Mouse (Mus musculus) neural tube, embryonic 15.5 days (tissue): ENCODE data around the gene 1700025G04Rik. TPM values are rescaled to one million over a fixed set of nuclear protein-coding genes. Genes with fewer than 3 reads are reported as not detected.

Experiments
- ATAC-seq: fragments of 200-750 bp; cut with Nextera tagmentation; 2 replicates; pipeline ENCODE4 v1.8.0; 2017; ENCODE audit warnings: mild to moderate bottlenecking, moderate TSS enrichment, moderate library complexity; ENCODE audit not compliant: low FRiP score
- H3K27ac ChIP-seq: fragments of 300-500 bp; sonication (generic); replicated peaks from 2 replicates; pipeline ENCODE4 v1.5.1; 2015; ENCODE audit warnings: mild to moderate bottlenecking, inconsistent platforms
- H3K27me3 ChIP-seq: fragments of 300-500 bp; sonication (generic); replicated peaks from 2 replicates; pipeline ENCODE4 v1.6.1; 2015; ENCODE audit warnings: inconsistent platforms
- H3K36me3 ChIP-seq: fragments of 300-500 bp; sonication (generic); 2 replicates; pipeline ENCODE4 v1.6.1; 2015; ENCODE audit warnings: inconsistent platforms
- H3K4me1 ChIP-seq: fragments of 300-500 bp; sonication (generic); 2 replicates; pipeline ENCODE4 v1.6.1; 2015; ENCODE audit warnings: inconsistent platforms
- H3K4me2 ChIP-seq: fragments of 300-500 bp; sonication (generic); 2 replicates; pipeline ENCODE4 v1.6.1; 2015; ENCODE audit warnings: inconsistent platforms, mild to moderate bottlenecking, moderate library complexity
- H3K4me3 ChIP-seq: fragments of 300-500 bp; sonication (generic); replicated peaks from 2 replicates; pipeline ENCODE4 v1.5.1; 2015; ENCODE audit warnings: mild to moderate bottlenecking, inconsistent platforms
- H3K9ac ChIP-seq: fragments of 300-500 bp; sonication (generic); replicated peaks from 2 replicates; pipeline ENCODE4 v1.6.1; 2015; ENCODE audit warnings: mild to moderate bottlenecking, inconsistent platforms
- H3K9me3 ChIP-seq: fragments of 300-500 bp; sonication (generic); replicated peaks from 2 replicates; pipeline ENCODE4 v1.6.1; 2016; ENCODE audit warnings: inconsistent platforms
- WGBS: fragments of 180-500 bp; shearing (Covaris S2); methylation state at CpG from one replicate; pipeline ENCODE4 v1.1.7; 2015; ENCODE audit warnings: mixed read lengths; 5-methylcytosine and 5-hydroxymethylcytosine counted together
- polyA plus RNA-seq: library from polyadenylated mRNA; unstranded; fragments of >200 nt; fragmentation: Nextera tagmentation; extraction: Ambion mirVana; gene quantifications from 2 replicates; pipeline ENCODE4 v1.2.1, GENCODE M21; 2015

The 1700025G04Rik gene
- polyA plus RNA-seq, 1 experiment from 2014 or later, result 35.7 TPM

DNA sequence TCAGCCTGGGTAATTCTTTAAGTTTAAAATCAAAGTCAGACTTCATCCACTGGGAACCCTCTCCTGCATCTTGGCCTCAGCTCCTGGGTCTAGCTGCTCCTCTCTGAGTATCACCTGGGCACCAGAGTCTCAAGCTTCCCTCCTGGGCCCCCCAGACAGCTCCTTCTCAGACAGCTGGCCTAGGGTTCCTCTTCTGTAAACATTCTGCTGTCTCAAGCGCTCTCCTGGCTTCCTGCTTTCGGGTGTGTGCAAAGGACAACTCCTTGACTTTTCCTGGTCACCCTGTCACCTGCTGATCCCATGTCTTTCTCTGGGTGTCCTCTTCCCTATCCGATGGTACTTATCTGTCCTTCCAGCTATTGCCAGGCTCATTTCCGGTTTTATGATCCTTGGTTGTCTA, 99.3 kb downstream of the 1700025G04Rik start:
- H3K27ac ChIP-seq, result no peak overlapping the region
- no peaks in the 10 kb centered on the region for H3K9me3 ChIP-seq
- whole genome bisulfite sequencing, result 77% methylated on average over 4 of the region's 4 CpGs
- no peak overlapping the region for H3K9ac ChIP-seq
- peaks cover 23% of the 10 kb centered on the region for H3K4me1 ChIP-seq
- ATAC-seq, result no peak
- H3K4me3 ChIP-seq, result no peak overlapping the region
- H3K4me2 ChIP-seq, result no peak overlapping the region
- no peaks in the 10 kb centered on the region for H3K36me3 ChIP-seq
- H3K27me3 ChIP-seq, result no peaks in the 10 kb centered on the region

DNA sequence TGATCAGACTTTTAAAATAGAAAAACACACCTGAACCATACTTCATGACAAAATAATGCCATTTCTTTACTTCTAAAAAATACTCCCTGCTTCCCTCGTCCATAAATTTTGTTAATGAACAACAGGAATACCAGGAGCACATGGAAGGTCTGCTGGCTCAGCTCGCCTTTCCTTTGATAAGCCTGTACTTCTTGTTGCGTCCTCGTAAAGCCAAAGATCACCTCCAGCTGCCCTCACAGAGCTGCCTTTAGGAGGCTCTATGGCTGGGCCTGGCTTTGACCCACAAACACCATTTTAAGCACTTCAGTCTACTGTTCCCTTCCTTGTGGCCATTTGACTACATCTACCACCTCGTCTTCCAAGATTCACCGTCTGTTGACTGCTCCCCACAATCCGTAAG, 101.2 kb downstream of the 1700025G04Rik start:
- Histone ChIP-seq H3K4me2 (no peak overlapping the region), H3K9me3 (no peaks in the 10 kb centered on the region), H3K27ac (0 out of 2 replicates have a peak overlapping the region, but pooled peaks have one; percentile 28), H3K4me1 (peaks cover 36% of the 10 kb centered on the region), H3K9ac (no peak overlapping the region), H3K27me3 (no peaks in the 10 kb centered on the region), H3K4me3 (no peak overlapping the region), H3K36me3 (no peaks in the 10 kb centered on the region)
- ATAC-seq, result no peak
- 70% methylated on average over 7 of the region's 7 CpGs for WGBS

DNA sequence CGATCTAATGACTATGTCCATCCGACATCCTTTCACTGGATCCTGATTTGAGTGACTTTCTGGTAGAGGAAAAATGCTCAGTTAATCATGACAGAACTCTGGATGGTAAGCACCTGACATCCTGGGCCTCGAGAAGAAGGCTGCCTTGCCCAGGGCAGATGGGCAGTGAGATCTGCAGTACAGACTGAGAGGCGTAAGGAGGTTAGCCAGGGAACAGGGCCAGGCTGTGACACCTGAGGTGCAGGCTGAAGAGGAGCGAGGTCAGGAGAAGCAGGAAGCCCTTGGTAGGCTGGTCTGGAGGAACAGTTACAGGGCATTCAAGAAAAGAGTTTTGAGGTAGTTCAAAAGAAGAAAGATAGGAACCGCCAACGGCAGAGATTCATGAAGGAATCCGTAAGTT, 101.9 kb downstream of the 1700025G04Rik start:
- Histone ChIP-seq H3K9ac (no peak overlapping the region), H3K9me3 (no peaks in the 10 kb centered on the region), H3K36me3 (no peaks in the 10 kb centered on the region), H3K4me3 (no peak overlapping the region), H3K4me1 (peaks cover 41% of the 10 kb centered on the region), H3K27ac (no peak overlapping the region), H3K4me2 (no peak overlapping the region), H3K27me3 (no peaks in the 10 kb centered on the region)
- no peak for ATAC-seq
- WGBS, result 88% methylated on average over 8 of the region's 8 CpGs

DNA sequence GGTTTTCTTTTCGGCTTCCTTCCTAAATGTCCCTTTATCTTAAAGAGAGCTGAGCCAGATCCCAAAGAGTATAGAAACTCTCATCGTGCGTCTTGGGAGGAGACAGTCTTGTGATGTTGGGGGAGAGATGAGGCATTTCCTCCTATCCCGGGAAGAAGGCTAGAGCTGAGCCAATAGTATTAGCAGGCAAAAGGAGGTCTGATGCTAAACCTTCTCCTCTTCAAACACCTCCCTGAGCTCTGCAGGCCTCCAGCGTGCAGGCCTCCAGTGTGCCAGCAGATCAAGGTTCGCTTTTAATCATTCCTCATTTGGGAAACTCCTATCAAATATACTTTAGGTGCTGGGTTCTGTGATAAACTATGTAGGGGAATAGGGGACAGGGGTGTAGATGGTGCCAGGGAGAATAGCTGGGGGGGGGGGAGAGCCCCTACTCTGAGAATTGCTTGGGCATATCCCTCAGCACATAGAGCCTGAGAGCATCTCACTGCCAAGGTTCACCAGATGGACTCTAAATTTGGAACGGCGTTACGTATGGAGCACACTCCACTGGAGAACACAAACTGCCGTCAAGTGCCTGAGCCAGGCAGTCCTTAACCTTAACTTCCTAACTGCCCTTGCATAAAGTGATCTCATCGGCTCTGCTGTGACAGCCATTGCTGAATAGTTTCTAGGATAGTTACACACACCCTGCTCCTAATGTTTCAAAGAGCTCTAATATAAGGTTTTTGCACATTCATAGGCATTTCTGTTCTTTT, 103.7 kb downstream of the 1700025G04Rik start:
- WGBS, result 68% methylated on average over 11 of the region's 11 CpGs
- H3K27me3 ChIP-seq, result no peaks in the 10 kb centered on the region
- no peak overlapping the region for H3K4me2 ChIP-seq
- peaks cover 43% of the 10 kb centered on the region for H3K4me1 ChIP-seq
- H3K9ac ChIP-seq, result no peak overlapping the region
- H3K36me3 ChIP-seq, result no peaks in the 10 kb centered on the region
- H3K4me3 ChIP-seq, result no peak overlapping the region
- H3K27ac ChIP-seq, result no peak overlapping the region
- no peaks in the 10 kb centered on the region for H3K9me3 ChIP-seq
- no peak for ATAC-seq

DNA sequence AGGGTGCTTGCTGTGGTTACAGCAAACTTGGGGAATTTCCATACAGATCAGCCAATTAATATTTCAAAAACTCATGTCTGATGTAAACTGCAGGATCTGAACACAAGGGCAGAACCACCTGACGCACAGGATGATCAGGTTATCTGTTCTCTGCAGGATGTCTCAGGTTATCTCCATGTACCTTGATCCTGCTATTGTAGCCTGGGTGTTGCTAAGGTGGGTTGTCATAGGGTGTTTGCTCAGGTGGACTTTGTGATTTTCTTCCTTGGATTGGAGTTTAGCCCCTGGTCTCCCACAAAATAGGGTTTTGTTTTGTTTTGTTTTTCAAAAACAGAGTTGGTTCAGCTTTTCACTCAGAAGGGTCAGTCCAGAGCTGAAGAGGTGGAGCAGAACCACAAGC, 104.9 kb downstream of the 1700025G04Rik start:
- H3K4me1 ChIP-seq, result peaks cover 46% of the 10 kb centered on the region

DNA sequence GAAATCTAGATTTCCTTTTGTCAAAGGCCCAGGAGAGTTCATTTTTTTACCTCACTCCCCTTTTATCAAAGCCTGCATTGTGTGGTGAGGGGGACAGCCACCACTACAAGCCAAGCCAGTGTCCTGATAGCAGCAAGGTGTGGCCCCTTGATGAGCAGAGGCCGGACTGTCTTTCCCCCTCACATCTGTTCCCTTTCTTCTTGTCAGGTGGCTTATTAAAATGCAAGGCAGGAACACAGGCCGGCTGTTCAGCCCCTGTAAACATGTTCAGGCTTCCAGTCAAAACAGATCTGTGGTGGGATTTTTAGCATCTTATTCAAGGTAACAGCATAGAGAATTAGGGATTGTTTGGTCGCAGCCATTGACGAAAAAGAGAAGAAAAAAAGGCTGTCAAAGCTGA, 105.9 kb downstream of the 1700025G04Rik start:
- Histone ChIP-seq H3K27ac (peak overlapping the region; percentile 7), H3K36me3 (no peaks in the 10 kb centered on the region), H3K9ac (no peak overlapping the region), H3K4me2 (no peak overlapping the region), H3K4me1 (peaks cover 38% of the 10 kb centered on the region), H3K9me3 (no peaks in the 10 kb centered on the region), H3K27me3 (no peaks in the 10 kb centered on the region), H3K4me3 (no peak overlapping the region)
- ATAC-seq, result no peak
- 28% methylated on average over 4 of the region's 4 CpGs for WGBS

More for the DNA sequence above, 104.9 kb downstream of the 1700025G04Rik start:
- Histone ChIP-seq H3K36me3 (no peaks in the 10 kb centered on the region), H3K27ac (peak overlapping the region; percentile 7; the same call in 1 of the 2 replicates), H3K4me3 (no peak overlapping the region), H3K4me2 (no peak overlapping the region), H3K9me3 (no peaks in the 10 kb centered on the region), H3K9ac (no peak overlapping the region), H3K27me3 (no peaks in the 10 kb centered on the region)
- 95% methylated on average over 1 of the region's 1 CpGs for WGBS
- no peak for ATAC-seq

DNA sequence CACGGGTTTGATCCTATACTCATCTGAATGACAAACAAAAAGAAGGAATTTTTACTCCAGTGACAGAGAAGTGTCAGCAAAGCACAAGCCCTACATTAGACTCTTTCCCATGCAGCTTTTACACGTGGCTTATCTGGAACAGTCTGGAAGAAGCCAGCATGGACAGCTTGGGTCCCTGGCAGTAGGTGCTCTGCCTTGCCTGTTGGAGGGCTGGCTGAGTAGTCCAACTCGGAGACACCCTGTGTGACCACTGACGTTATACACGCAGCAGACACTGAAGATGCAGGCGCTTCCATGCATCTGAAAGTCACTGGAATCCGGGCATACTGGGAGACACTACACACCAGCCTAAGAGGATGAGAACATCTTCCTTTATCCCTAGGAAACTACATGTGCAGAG, 109.4 kb downstream of the 1700025G04Rik start:
- ATAC-seq, result no peak
- Histone ChIP-seq H3K4me2 (no peak overlapping the region), H3K36me3 (no peaks in the 10 kb centered on the region), H3K4me3 (no peak overlapping the region), H3K9ac (no peak overlapping the region), H3K4me1 (peaks cover 48% of the 10 kb centered on the region), H3K27ac (no peak overlapping the region), H3K27me3 (no peaks in the 10 kb centered on the region), H3K9me3 (no peaks in the 10 kb centered on the region)
- WGBS, result 87% methylated on average over 7 of the region's 7 CpGs

DNA sequence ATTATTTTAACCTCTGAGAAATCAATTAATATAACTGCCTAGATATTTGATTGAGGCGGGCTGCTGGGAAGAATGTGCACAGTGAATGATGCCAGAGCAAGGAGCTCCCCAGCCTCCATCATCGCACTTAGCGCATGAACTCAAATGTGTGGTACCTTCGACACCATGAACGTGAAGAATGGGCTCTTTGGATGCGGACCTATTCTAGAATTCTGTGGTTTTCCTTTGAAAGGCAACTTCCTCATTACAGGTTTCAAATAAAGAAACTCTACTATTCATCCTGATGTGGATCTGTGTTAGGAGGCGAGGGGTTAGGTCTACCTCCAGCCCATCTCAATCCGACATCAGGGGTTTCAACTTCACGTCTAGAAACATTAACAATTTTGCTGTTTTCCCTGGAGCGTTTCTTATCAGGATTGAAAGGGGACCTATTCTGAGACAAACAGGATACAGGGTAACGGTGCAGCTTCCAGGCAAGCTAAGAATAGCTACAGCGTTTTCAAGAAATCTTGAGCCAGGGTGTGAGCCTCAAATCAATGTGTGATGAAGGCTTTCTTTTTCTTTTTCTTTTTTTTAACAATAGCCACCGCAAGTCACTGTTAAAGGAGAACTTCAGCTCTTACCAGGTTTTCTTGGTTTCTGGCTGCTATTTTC, 110.0 kb downstream of the 1700025G04Rik start:
- H3K9me3 ChIP-seq, result no peaks in the 10 kb centered on the region

DNA sequence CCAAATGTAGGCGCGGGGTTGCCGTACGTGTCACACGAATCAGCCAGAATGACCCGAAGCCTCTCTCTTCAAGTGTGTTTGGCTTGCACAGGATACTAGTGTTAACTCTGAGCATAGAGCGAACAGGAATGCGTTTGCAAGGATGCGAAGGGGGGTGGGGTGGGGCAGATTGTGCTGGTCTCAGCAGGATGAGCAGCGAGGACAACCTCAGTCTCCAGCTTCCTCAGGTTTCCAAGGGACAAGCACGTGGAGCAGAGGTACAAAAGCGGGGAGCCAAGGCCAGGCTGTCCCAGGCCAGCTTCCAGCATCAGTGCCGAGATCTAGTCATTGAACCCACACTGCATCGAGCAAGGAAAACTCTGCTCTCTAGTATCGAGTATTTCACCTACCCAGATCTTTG, 111.2 kb downstream of the 1700025G04Rik start:
- H3K27ac ChIP-seq, result no peak overlapping the region
- H3K4me2 ChIP-seq, result no peak overlapping the region
- 90% methylated on average over 15 of the region's 15 CpGs for WGBS

More for the DNA sequence above, 110.0 kb downstream of the 1700025G04Rik start:
- H3K27me3 ChIP-seq, result no peaks in the 10 kb centered on the region
- H3K27ac ChIP-seq, result no peak overlapping the region
- H3K36me3 ChIP-seq, result no peaks in the 10 kb centered on the region
- no peak overlapping the region for H3K4me2 ChIP-seq
- WGBS, result 83% methylated on average over 13 of the region's 13 CpGs
- ATAC-seq, result no peak
- H3K4me1 ChIP-seq, result peaks cover 48% of the 10 kb centered on the region
- no peak overlapping the region for H3K4me3 ChIP-seq
- H3K9ac ChIP-seq, result no peak overlapping the region

DNA sequence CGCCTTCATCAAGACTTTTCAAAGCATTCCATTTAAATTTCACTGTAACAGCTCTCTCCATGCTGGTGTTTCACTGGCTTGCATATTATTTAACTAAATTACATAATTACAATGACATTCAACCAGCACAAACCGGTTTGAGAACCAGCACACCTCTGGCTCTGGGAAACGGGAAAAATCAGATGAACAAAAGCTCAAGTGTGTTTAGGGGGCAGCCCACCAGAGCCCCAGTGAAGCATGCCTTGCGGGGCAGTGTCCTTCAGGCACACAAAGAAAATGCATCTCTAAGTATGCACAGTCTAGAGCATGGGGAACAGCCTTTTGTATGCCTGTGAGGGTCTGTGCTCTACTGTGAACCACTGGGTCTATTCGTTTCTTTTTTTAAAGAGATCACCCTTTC, 112.3 kb downstream of the 1700025G04Rik start:
- H3K9ac ChIP-seq, result no peak overlapping the region
- H3K27me3 ChIP-seq, result no peaks in the 10 kb centered on the region
- H3K4me3 ChIP-seq, result no peak overlapping the region
- peak overlapping the region; percentile 60 for H3K27ac ChIP-seq
- no peak overlapping the region for H3K4me2 ChIP-seq
- H3K4me1 ChIP-seq, result peaks cover 30% of the 10 kb centered on the region
- WGBS, result 32% methylated on average over 5 of the region's 5 CpGs
- H3K9me3 ChIP-seq, result no peaks in the 10 kb centered on the region
- peak; percentile 21; the same call in 1 of the 2 replicates for ATAC-seq
- H3K36me3 ChIP-seq, result no peaks in the 10 kb centered on the region

More for the DNA sequence above, 111.2 kb downstream of the 1700025G04Rik start:
- ATAC-seq, result no peak
- H3K4me3 ChIP-seq, result no peak overlapping the region
- no peak overlapping the region for H3K9ac ChIP-seq
- H3K4me1 ChIP-seq, result peaks cover 37% of the 10 kb centered on the region
- H3K36me3 ChIP-seq, result no peaks in the 10 kb centered on the region
- no peaks in the 10 kb centered on the region for H3K27me3 ChIP-seq
- H3K9me3 ChIP-seq, result no peaks in the 10 kb centered on the region

DNA sequence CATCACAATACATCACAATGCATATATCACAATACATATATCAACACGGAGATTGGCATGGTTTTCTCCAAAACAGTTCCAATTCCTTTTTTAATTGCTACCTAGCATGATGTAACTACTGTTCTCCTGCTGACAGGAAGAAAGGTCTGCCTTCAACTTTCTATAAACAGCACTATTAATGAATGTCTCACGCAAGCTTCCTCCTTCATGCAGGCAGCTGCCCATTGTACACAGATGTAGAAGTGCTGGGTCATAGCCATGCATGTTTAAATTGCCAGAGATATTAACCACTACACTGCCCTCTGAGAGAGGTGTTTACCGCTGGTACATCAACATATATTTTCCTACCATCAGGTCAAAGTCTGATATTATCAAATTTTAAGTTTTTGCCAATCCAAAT, 113.1 kb downstream of the 1700025G04Rik start:
- Histone ChIP-seq H3K4me1 (peaks cover 30% of the 10 kb centered on the region), H3K4me3 (no peak overlapping the region), H3K9ac (no peak overlapping the region), H3K4me2 (no peak overlapping the region), H3K36me3 (no peaks in the 10 kb centered on the region), H3K9me3 (no peaks in the 10 kb centered on the region), H3K27me3 (no peaks in the 10 kb centered on the region), H3K27ac (no peak overlapping the region; the same call in 1 of the 2 replicates)
- ATAC-seq, result no peak
- WGBS, result 63% methylated on average over 3 of the region's 3 CpGs
